27 mouse cellular contexts compared by ENCODE assay signal in the genomic region with DNA sequence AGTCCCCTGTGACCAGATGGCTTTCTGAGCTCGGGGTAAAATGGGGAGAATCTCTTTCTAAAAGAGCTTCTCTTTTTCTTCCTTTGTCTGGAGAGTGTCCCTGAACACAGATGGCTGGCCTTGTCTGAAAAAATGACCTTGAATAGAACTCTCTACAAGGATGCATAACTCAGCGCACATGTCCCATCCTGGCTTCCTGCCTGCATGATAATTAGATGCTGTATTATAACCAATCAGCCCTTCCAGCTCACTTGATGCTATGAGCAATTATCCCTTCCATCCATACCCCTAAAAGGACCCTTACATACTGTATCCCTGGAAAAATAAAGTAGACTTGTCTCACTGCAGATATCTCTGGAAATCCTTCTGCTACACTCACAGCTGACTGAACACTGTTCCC.
DNase-seq lines count a peak whose midpoint lies in the region; ATAC-seq lines count a peak whose summit lies in the region.
"Had no signal": no experiment of that assay in that cellular context is flagged by ENCODE, and none has a peak within 500 bp of the region (broad histone marks: within the 10 kb centered on the region; RNA-seq: fewer than 3 reads in every experiment).

No protein-coding gene starts in this region.

- H3K4me2 ChIP-seq in midbrain, embryonic 14.5 days (ENCODE audit: low read length): no peak overlapping the region
- H3K4me2 ChIP-seq in forebrain, embryonic 16.5 days (ENCODE audit: low read length): no peak overlapping the region
- H3K4me2 ChIP-seq: embryonic facial prominence, embryonic 13.5 days; heart, embryonic 13.5 days; hindbrain, embryonic 12.5 days; kidney, embryonic 15.5 days; neural tube, embryonic 12.5 days; stomach, embryonic 15.5 days had no signal

- no peaks in the 10 kb centered on the region for H3K36me3 ChIP-seq in midbrain, embryonic 14.5 days (ENCODE audit: control insufficient read depth, insufficient read depth, low read length)
- H3K36me3 ChIP-seq in midbrain, embryonic 10.5 days: no peaks in the 10 kb centered on the region
- no peaks in the 10 kb centered on the region for H3K36me3 ChIP-seq in forebrain, embryonic 16.5 days (ENCODE audit: control insufficient read depth, insufficient read depth)
- H3K36me3 ChIP-seq: embryonic facial prominence, embryonic 13.5 days; G1E; heart, embryonic 13.5 days; hindbrain, embryonic 12.5 days; kidney, embryonic 15.5 days; neural tube, embryonic 12.5 days; stomach, embryonic 15.5 days had no signal

- H3K9me3 ChIP-seq in midbrain, embryonic 14.5 days (ENCODE audit: control insufficient read depth, low read length): no peaks in the 10 kb centered on the region
- no peaks in the 10 kb centered on the region for H3K9me3 ChIP-seq in midbrain, embryonic 10.5 days (replicated peaks)
- H3K9me3 ChIP-seq in forebrain, embryonic 16.5 days (ENCODE audit: control insufficient read depth, low read length): no peaks in the 10 kb centered on the region
- H3K9me3 ChIP-seq: embryonic facial prominence, embryonic 13.5 days; G1E; heart, embryonic 13.5 days; hindbrain, embryonic 12.5 days; kidney, embryonic 15.5 days; neural tube, embryonic 12.5 days; stomach, embryonic 15.5 days had no signal

- no peak overlapping the region for H3K4me3 ChIP-seq in midbrain, embryonic 14.5 days (replicated peaks; ENCODE audit: low read depth, low read length)
- H3K4me3 ChIP-seq in midbrain, embryonic 10.5 days: no peak overlapping the region
- no peak overlapping the region for H3K4me3 ChIP-seq in forebrain, embryonic 16.5 days (replicated peaks; ENCODE audit: low read length)
- H3K4me3 ChIP-seq: embryonic facial prominence, embryonic 13.5 days; erythroblast, embryonic 14.5 days; heart, embryonic 13.5 days; hindbrain, embryonic 12.5 days; kidney, embryonic 15.5 days; neural tube, embryonic 12.5 days; stomach, embryonic 15.5 days had no signal

- ATAC-seq in cerebellum, adult (ENCODE audit: insufficient number of reproducible peaks, low FRiP score, low TSS enrichment): 0 out of 2 replicates have a peak, but pooled peaks have one; percentile 31
- ATAC-seq in midbrain, embryonic 14.5 days (ENCODE audit: low FRiP score, low TSS enrichment): no peak
- peak; percentile 49; the same call in 1 of the 2 replicates for ATAC-seq in forebrain, embryonic 16.5 days

- no peak overlapping the region for H3K9ac ChIP-seq in midbrain, embryonic 14.5 days (replicated peaks; ENCODE audit: low read length)
- H3K9ac ChIP-seq in forebrain, embryonic 16.5 days (replicated peaks; ENCODE audit: low read depth, low read length): no peak overlapping the region
- H3K9ac ChIP-seq: embryonic facial prominence, embryonic 13.5 days; heart, embryonic 13.5 days; hindbrain, embryonic 12.5 days; kidney, embryonic 15.5 days; neural tube, embryonic 12.5 days; stomach, embryonic 15.5 days had no signal

- H3K4me1 ChIP-seq in midbrain, embryonic 14.5 days (ENCODE audit: control insufficient read depth, insufficient read depth, low read length): no peaks in the 10 kb centered on the region
- peaks cover 10% of the 10 kb centered on the region; the same call in 1 of the 2 replicates for H3K4me1 ChIP-seq in midbrain, embryonic 10.5 days
- peaks cover 6% of the 10 kb centered on the region for H3K4me1 ChIP-seq in forebrain, embryonic 16.5 days (replicated peaks; ENCODE audit: control insufficient read depth, insufficient read depth, low read length)
- H3K4me1 ChIP-seq: embryonic facial prominence, embryonic 13.5 days; heart, embryonic 13.5 days; hindbrain, embryonic 12.5 days; kidney, embryonic 15.5 days; neural tube, embryonic 12.5 days; stomach, embryonic 15.5 days had no signal

- DNase-seq in cerebellum, postnatal 4 days (ENCODE audit: low spot score in 2 of 2): no peak
- peak; percentile 27 for DNase-seq in midbrain, embryonic 14.5 days
- no peak for DNase-seq in midbrain, embryonic 10.5 days (ENCODE audit: low spot score)
- DNase-seq in brain, adult 2 months (ENCODE audit: low read depth, low spot score): peak; percentile 26
- no peak for DNase-seq in gastrocnemius, postnatal 14 days
- DNase-seq: B cell, adult 2 months; cerebellum, adult 11 months; embryo, embryonic 11 days; gastrocnemius, postnatal 10 days; heart, adult 11 months; heart, postnatal 14 days; kidney, adult 11 months; kidney, postnatal 36 days; layer of hippocampus, postnatal 36 days; thymus, postnatal 36 days had no signal

- no peak overlapping the region for H3K27ac ChIP-seq in midbrain, embryonic 14.5 days (replicated peaks; ENCODE audit: low read depth, low read length)
- no peak overlapping the region for H3K27ac ChIP-seq in midbrain, embryonic 10.5 days (replicated peaks)
- no peak overlapping the region for H3K27ac ChIP-seq in forebrain, embryonic 16.5 days (ENCODE audit: low read length)
- H3K27ac ChIP-seq: embryonic facial prominence, embryonic 13.5 days; heart, embryonic 13.5 days; hindbrain, embryonic 12.5 days; kidney, embryonic 15.5 days; macrophage; neural tube, embryonic 12.5 days; stomach, embryonic 15.5 days had no signal

- H3K27me3 ChIP-seq in midbrain, embryonic 14.5 days (ENCODE audit: control insufficient read depth, insufficient read depth, low read length): no peaks in the 10 kb centered on the region
- peaks cover 70% of the 10 kb centered on the region for H3K27me3 ChIP-seq in midbrain, embryonic 10.5 days (ENCODE audit: low read depth, poor library complexity, severe bottlenecking)
- no peaks in the 10 kb centered on the region for H3K27me3 ChIP-seq in forebrain, embryonic 16.5 days (replicated peaks; ENCODE audit: control insufficient read depth, insufficient read depth, low read length)
- H3K27me3 ChIP-seq: CH12.LX; embryonic facial prominence, embryonic 13.5 days; heart, embryonic 13.5 days; hindbrain, embryonic 12.5 days; kidney, embryonic 15.5 days; neural tube, embryonic 12.5 days; stomach, embryonic 15.5 days had no signal

- WGBS in midbrain, embryonic 14.5 days: 64% methylated on average over 2 of the region's 2 CpGs
- WGBS in midbrain, embryonic 10.5 days: 89% methylated on average over 2 of the region's 2 CpGs
- WGBS in forebrain, embryonic 16.5 days: 25% methylated on average over 2 of the region's 2 CpGs

- intact Hi-C loops in gastrocnemius, postnatal 14 days (cut with DNase I; ENCODE audit: low total_unique reads): no loop called here

Comparison
In these comparisons a context has a peak if more than half of its experiments do, and no peak if none do; other contexts are left out.
1. DNase-seq: peak in midbrain, embryonic 14.5 days (single experiment) and brain, adult 2 months (single experiment); none in cerebellum, postnatal 4 days (0 of 2), midbrain, embryonic 10.5 days (single experiment) and gastrocnemius, postnatal 14 days (single experiment).